Mouse (Mus musculus): ENCODE data around the gene E2f2.
A peak's percentile ranks its signal among the peaks of the same experiment; 100 is the strongest.

E2f2 gene

GRCm38 (mm10) chr4:136174216-136175193 is 2.3 kb downstream of the E2f2 start:
- DNase-seq (ENCODE audit: extremely low read depth, low read depth), result peak; percentile 84

- DNase-seq (ENCODE audit: extremely low read depth, low read depth), result no peak
These were observed 3.9 kb downstream of the E2f2 start for GRCm38 (mm10) chr4:136176022-136176552.

GRCm38 (mm10) chr4:136177244-136177611 is 5.0 kb downstream of the E2f2 start:
- no peak for DNase-seq (ENCODE audit: extremely low read depth, low read depth)

DNA sequence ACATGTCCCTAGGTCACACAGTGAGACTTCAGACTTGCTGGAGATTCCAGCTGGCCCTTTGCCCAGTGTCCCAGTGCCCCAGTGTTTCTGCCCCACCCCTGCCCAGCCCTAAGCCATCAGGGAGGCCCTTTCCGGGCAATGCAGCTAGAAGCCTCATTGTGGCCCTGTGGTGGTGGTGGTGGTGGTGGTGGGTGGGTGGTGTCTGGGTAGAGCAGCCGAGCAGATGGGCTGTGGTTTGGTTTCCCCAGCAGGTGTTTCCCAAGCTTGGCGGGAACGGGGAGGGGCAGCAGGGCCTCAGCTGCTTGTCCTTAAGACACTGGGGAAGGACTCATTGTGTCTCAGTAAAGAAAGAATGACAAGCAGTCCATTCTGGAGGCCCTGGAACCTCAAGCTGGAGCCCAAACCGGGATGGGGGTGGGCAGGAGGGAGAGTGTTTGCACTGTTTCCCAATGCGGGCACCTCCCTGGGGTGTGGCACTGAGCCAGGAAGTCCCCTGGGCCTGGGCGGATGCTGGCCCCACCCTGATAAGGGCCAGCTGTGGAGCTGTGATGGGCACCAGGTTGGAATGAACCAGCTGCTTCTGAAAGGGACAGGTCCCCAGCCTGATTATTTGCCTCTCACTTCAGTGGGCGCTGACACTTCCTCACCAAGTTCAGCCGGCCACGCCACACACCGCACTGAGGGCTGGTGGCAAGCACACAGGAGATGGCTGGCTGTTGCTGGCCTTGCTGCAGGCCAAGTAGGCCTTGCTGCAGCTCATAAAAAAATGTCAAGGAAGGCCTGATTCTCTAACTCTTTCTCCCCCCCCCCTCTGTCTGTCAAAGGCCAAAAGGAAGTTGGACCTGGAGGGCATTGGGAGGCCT is 5.6 kb downstream of the E2f2 start:
- DNase-seq (ENCODE audit: extremely low read depth, low read depth), result peak; percentile 91

DNA sequence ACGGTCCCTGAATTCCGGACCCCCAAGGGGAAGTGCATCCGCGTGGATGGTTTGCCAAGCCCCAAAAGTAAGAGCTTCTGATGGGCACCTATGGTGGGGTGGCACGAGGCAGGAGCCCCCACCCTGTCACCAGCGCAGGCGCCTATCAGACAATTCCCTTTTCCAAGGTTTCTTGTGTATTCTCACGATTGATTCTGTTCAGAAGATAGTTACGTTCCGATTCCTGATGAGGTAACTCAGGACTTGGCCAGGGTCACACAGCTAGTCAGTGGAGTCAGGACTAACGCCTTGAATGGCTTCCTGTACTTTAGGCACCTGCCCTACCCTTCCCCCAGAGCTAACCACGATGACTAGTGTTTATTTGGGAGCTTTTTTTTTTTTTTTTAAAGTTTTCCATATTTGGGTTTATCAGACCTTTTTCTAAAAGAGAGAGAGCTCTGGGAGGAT is 6.3 kb downstream of the E2f2 start:
- DNase-seq (ENCODE audit: extremely low read depth, low read depth), result peak; percentile 58

DNA sequence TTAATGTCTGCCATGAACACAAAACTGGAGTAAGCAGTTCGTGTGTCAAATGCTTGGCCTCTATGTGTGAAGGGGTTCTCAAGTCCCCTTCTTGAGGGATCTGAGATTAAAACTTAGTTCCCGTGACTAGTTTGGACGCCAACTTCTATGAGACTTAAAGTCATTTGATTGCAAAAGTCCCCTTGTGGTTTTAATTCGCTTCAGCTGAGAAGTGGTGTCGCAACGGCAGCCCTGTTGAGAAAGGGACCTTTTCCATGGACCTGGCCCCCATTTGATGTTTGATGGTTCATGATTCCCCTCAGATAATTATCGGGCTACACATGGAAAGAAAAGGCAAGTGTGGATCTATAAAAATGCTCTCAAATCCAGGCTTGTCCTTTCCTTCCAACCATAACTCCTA is 7.3 kb downstream of the E2f2 start:
- DNase-seq (ENCODE audit: extremely low read depth, low read depth), result no peak

DNA sequence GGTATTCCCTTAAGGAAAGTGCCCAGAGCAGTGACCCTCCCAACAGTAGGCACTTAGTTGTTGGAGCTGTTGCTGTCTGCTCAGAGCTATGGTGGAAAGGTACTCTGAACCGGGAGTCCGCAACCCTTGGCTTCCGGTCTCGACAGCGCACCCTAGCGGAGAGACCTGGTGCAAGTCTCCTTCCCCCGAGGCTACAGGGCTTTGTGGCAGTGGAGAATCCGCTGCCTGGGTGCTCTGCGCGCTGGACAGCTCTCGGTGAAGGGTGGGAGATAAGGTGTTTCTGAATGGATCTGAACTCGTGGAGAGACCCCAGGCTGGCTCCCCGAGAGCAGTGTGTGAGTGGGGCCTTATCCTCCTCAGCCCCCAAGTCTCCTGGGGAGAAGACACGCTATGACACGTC is 7.8 kb downstream of the E2f2 start:
- no peak for DNase-seq (ENCODE audit: extremely low read depth, low read depth)

- DNase-seq (ENCODE audit: extremely low read depth, low read depth), result no peak
These were observed 8.5 kb downstream of the E2f2 start for GRCm38 (mm10) chr4:136180408-136181330.

DNA sequence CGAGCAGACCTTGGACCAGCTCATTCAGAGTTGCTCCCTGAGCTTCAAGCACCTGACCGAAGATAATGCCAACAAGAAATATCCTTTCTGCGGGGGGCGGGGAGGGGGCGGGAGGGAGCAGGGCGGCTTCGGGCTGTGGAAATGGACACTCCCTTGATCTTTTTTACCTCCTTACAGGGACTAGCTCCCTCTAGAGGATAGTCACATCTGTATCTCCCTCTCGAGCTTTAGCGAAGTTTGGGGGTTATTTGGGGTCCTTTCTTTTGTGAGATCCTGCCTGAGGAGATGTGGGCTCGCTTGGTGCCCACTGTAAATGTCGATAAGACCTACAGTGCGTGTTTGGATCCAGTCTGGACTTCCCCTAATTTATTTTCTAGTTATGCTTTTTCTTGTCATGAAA is 9.2 kb downstream of the E2f2 start:
- DNase-seq (ENCODE audit: extremely low read depth, low read depth), result no peak

- DNase-seq (ENCODE audit: extremely low read depth, low read depth), result no peak
These were observed 13.2 kb downstream of the E2f2 start for GRCm38 (mm10) chr4:136185375-136185774.

DNA sequence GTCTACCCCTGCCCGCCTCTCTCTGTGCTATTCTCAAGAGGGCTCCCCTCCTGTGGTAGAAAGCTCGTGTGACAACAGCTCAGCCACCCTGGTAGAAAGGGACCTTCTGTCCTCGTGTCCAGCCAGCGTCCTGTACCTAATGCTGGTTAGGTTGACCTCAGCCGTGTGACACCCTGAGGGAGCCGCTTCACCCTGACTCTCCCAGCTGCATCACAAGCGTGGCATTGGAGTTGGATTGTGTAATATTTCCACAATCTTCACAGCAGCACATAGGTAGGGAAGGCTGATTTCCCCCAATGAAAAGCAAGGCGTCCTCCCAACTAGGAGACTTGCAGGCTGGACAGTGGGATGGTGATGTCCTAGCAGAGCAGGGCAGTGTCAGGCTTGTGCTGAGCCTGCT is 14.1 kb downstream of the E2f2 start:
- DNase-seq (ENCODE audit: extremely low read depth, low read depth), result no peak

GRCm38 (mm10) chr4:136186739-136187472 is 14.7 kb downstream of the E2f2 start:
- DNase-seq (ENCODE audit: extremely low read depth, low read depth), result no peak

DNA sequence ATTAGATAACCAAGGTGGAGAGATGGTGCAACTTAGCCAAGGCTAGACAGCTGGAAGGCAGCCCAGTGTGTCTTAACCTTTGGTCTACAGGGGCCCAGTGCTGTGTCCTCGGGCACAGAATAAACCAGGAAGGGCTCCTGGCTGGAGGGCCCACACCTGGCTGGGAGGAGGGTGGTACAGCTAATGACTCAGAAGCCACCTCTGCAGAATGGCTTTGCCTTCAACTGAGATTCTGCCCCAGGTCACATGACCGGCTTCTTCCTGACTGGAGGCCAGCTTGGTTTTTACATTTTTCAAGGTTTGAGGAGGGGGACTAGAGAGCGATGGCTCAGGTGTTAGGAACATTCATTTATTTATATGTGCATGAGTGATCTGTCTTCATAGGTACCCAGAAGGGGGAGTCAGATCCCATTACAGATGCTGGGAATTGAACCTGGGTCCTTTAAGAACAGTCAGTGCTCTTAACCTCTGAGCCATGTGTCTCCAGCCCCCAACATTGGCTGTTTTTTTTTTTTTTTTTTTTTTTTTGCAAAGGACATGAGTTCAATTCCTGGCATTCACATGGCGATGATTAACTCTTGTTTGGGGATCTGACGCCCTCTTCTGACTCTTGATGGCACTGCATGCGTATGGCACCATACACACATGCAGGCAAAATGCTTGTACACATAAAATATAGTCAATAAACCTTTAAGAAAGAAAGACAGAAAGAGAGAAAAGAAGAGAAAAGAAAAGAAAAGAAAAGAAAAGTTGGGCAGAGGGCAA is 17.0 kb downstream of the E2f2 start:
- DNase-seq (ENCODE audit: extremely low read depth, low read depth), result no peak

DNA sequence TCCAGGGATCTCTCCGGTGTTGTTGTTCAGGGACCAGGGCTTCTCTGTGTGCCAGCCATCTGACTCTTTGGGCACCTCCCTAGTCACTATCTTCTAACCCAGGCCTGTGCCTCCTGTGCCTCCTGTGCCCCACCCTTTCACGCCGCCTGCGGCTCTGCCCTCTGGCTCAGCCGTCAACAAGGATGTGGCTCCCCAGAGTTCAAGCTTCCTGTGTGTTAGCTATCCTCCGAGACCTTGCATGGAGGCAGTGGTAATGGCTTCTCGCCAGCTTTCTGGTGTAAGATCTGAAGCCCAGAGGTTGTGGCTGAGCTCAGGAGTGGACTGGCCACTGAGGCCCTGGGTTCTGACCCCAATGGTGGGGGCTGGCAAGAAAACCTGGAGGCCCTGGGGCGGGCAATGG is 17.7 kb downstream of the E2f2 start:
- DNase-seq (ENCODE audit: extremely low read depth, low read depth), result no peak

DNA sequence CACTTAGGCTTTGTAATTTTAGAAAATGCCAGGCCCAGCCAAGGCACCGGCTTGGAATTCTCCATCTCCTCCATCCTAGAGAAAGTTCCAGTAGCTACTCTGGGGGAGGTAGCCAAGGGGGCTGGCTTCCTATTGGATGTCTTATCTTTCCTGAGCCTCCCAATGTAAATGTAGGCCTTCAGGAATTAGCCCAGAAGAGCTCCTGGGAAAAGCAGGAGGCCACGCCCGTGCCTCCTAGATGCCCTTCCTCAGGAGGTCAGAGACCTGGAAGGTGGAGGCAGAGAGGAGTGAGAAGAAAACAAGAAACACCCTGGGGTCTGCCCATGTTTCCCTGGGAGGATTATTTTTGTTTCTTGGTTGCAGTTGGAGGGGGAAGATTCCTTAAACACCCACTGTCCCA is 21.4 kb downstream of the E2f2 start:
- no peak for DNase-seq (ENCODE audit: extremely low read depth, low read depth)

- no peak for DNase-seq (ENCODE audit: extremely low read depth, low read depth)
These were observed 22.8 kb downstream of the E2f2 start for GRCm38 (mm10) chr4:136195029-136195428.

GRCm38 (mm10) chr4:136195629-136196028 is 23.4 kb downstream of the E2f2 start:
- no peak for DNase-seq (ENCODE audit: extremely low read depth, low read depth)

DNA sequence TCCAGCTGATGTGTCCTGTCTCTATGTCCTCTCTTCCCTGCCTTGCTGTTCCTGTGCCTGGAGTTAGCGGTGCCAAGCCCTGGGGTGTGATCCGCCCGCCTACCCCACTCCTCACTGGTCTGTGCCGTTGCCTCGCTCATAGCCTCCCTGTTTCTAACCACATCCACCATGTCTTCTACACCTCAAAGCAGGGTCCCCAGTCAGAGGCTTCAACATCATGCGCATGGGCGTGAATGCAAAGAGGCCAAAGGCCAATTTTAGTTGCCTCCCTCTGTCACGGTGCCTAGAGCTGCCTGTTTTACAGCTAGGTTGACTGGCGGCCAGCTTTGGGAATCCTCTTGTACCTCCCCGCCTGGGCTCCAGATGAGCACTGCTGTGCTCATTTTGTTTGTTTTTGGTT is 24.0 kb downstream of the E2f2 start:
- no peak for DNase-seq (ENCODE audit: extremely low read depth, low read depth)

DNA sequence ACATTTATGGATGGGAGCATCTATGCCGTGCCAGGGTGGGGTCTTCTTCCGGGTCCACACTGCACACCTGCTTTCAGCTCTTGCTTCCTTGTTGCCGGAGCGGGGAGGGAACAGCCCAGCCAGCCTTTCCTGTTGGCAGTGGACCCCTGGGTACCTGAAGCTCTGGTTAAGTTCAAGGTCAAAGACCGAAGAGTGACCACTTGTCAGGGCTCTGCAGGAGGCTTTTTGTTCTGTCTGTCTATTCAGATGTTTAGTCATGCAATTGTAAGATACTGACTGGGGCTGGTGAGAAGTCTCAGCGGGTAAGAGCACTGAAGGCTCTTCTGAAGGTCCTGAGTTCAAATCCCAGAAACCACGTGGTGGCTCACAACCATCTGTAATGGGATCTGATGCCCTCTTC is 26.7 kb downstream of the E2f2 start:
- no peak for DNase-seq (ENCODE audit: extremely low read depth, low read depth)

Data from MEL-GATA-1-ER (cell line).